Mouse (Mus musculus): ENCODE data around the gene Phpt1. TPM values are rescaled to one million over a fixed set of nuclear protein-coding genes. Genes with fewer than 3 reads are reported as not detected.

Gene Phpt1
- polyA plus RNA-seq, 1 experiment from 2014 or later = 145 TPM

GRCm38 (mm10) chr2:25587290-25587689 lies 12.3 kb upstream of the Phpt1 start:
- H3K4me2 ChIP-seq (ENCODE audit: low read depth, low read length) = no peak overlapping the region
- no peak overlapping the region for H3K4me3 ChIP-seq (ENCODE audit: low read depth, low read length)
- no peak overlapping the region for H3K9ac ChIP-seq (replicated peaks; ENCODE audit: low read length)
- H3K4me1 ChIP-seq (ENCODE audit: control insufficient read depth, insufficient read depth, low read length) = no peaks in the 10 kb centered on the region
- DNase-seq (ENCODE audit: low spot score) = no peak
- peaks cover 9% of the 10 kb centered on the region for H3K36me3 ChIP-seq (replicated peaks; ENCODE audit: control insufficient read depth, insufficient read depth, low read depth, low read length)
- ATAC-seq (replicated peaks; ENCODE audit: insufficient number of reproducible peaks, low FRiP score, low TSS enrichment, low read depth) = no peak
- 89% methylated on average over 8 of the region's 8 CpGs for WGBS
- H3K27me3 ChIP-seq (ENCODE audit: control insufficient read depth, insufficient read depth, low read length) = no peaks in the 10 kb centered on the region
- no peaks in the 10 kb centered on the region for H3K9me3 ChIP-seq (replicated peaks; ENCODE audit: control insufficient read depth, low read length)
- H3K27ac ChIP-seq (replicated peaks; ENCODE audit: low read depth, low read length) = no peak overlapping the region

GRCm38 (mm10) chr2:25585601-25586000 lies 10.6 kb upstream of the Phpt1 start:
- H3K36me3 ChIP-seq (replicated peaks; ENCODE audit: control insufficient read depth, insufficient read depth, low read depth, low read length) = peaks cover 7% of the 10 kb centered on the region
- H3K4me3 ChIP-seq (ENCODE audit: low read depth, low read length) = no peak overlapping the region
- peaks cover 7% of the 10 kb centered on the region for H3K27me3 ChIP-seq (ENCODE audit: control insufficient read depth, insufficient read depth, low read length)
- no peaks in the 10 kb centered on the region for H3K4me1 ChIP-seq (ENCODE audit: control insufficient read depth, insufficient read depth, low read length)
- no peak overlapping the region for H3K27ac ChIP-seq (replicated peaks; ENCODE audit: low read depth, low read length)
- H3K9ac ChIP-seq (replicated peaks; ENCODE audit: low read length) = no peak overlapping the region
- ATAC-seq (replicated peaks; ENCODE audit: insufficient number of reproducible peaks, low FRiP score, low TSS enrichment, low read depth) (no peak), DNase-seq (ENCODE audit: low spot score) (no peak)
- H3K4me2 ChIP-seq (ENCODE audit: low read depth, low read length) = no peak overlapping the region
- 90% methylated on average over 3 of the region's 3 CpGs for WGBS
- no peaks in the 10 kb centered on the region for H3K9me3 ChIP-seq (replicated peaks; ENCODE audit: control insufficient read depth, low read length)

- 88% methylated on average over 4 of the region's 4 CpGs for WGBS
- Histone ChIP-seq H3K4me3 (ENCODE audit: low read depth, low read length) (no peak overlapping the region), H3K27me3 (ENCODE audit: control insufficient read depth, insufficient read depth, low read length) (peaks cover 14% of the 10 kb centered on the region), H3K4me2 (ENCODE audit: low read depth, low read length) (no peak overlapping the region), H3K4me1 (ENCODE audit: control insufficient read depth, insufficient read depth, low read length) (0 out of 2 replicates have a peak, but pooled peaks cover 2% of the 10 kb centered on the region), H3K9me3 (replicated peaks; ENCODE audit: control insufficient read depth, low read length) (no peaks in the 10 kb centered on the region), H3K9ac (replicated peaks; ENCODE audit: low read length) (no peak overlapping the region), H3K36me3 (replicated peaks; ENCODE audit: control insufficient read depth, insufficient read depth, low read depth, low read length) (peaks cover 5% of the 10 kb centered on the region), H3K27ac (replicated peaks; ENCODE audit: low read depth, low read length) (no peak overlapping the region)
- no peak for DNase-seq (ENCODE audit: low spot score)
- ATAC-seq (replicated peaks; ENCODE audit: insufficient number of reproducible peaks, low FRiP score, low TSS enrichment, low read depth) = no peak
Measured at GRCm38 (mm10) chr2:25584856-25585255, 9.8 kb upstream of the Phpt1 start.

- Histone ChIP-seq H3K27ac (replicated peaks; ENCODE audit: low read depth, low read length) (no peak overlapping the region), H3K4me2 (ENCODE audit: low read depth, low read length) (no peak overlapping the region), H3K4me1 (ENCODE audit: control insufficient read depth, insufficient read depth, low read length) (0 out of 2 replicates have a peak, but pooled peaks cover 2% of the 10 kb centered on the region), H3K36me3 (replicated peaks; ENCODE audit: control insufficient read depth, insufficient read depth, low read depth, low read length) (peaks cover 5% of the 10 kb centered on the region), H3K9ac (replicated peaks; ENCODE audit: low read length) (no peak overlapping the region), H3K27me3 (ENCODE audit: control insufficient read depth, insufficient read depth, low read length) (peaks cover 21% of the 10 kb centered on the region), H3K9me3 (replicated peaks; ENCODE audit: control insufficient read depth, low read length) (no peaks in the 10 kb centered on the region), H3K4me3 (ENCODE audit: low read depth, low read length) (no peak overlapping the region)
- ATAC-seq (replicated peaks; ENCODE audit: insufficient number of reproducible peaks, low FRiP score, low TSS enrichment, low read depth) (no peak), DNase-seq (ENCODE audit: low spot score) (no peak)
- 93% methylated on average over 3 of the region's 3 CpGs for WGBS
Measured at GRCm38 (mm10) chr2:25584152-25584551, 9.1 kb upstream of the Phpt1 start.

GRCm38 (mm10) chr2:25583571-25583970 lies 8.5 kb upstream of the Phpt1 start:
- 65% methylated on average over 4 of the region's 4 CpGs for WGBS
- DNase-seq (ENCODE audit: low spot score) (no peak), ATAC-seq (replicated peaks; ENCODE audit: insufficient number of reproducible peaks, low FRiP score, low TSS enrichment, low read depth) (no peak)

GRCm38 (mm10) chr2:25583120-25583481 lies 8.1 kb upstream of the Phpt1 start:
- DNase-seq (ENCODE audit: low spot score) (no peak), ATAC-seq (replicated peaks; ENCODE audit: insufficient number of reproducible peaks, low FRiP score, low TSS enrichment, low read depth) (no peak)
- no peak overlapping the region for H3K9ac ChIP-seq (replicated peaks; ENCODE audit: low read length)
- H3K9me3 ChIP-seq (replicated peaks; ENCODE audit: control insufficient read depth, low read length) = no peaks in the 10 kb centered on the region
- 0 out of 2 replicates have a peak, but pooled peaks cover 2% of the 10 kb centered on the region for H3K4me1 ChIP-seq (ENCODE audit: control insufficient read depth, insufficient read depth, low read length)
- WGBS = 81% methylated on average over 6 of the region's 6 CpGs
- H3K27me3 ChIP-seq (ENCODE audit: control insufficient read depth, insufficient read depth, low read length) = peaks cover 32% of the 10 kb centered on the region
- H3K4me3 ChIP-seq (ENCODE audit: low read depth, low read length) = no peak overlapping the region
- no peak overlapping the region for H3K27ac ChIP-seq (replicated peaks; ENCODE audit: low read depth, low read length)
- H3K4me2 ChIP-seq (ENCODE audit: low read depth, low read length) = no peak overlapping the region
- H3K36me3 ChIP-seq (replicated peaks; ENCODE audit: control insufficient read depth, insufficient read depth, low read depth, low read length) = peaks cover 5% of the 10 kb centered on the region

More at GRCm38 (mm10) chr2:25583571-25583970, 8.5 kb upstream of the Phpt1 start:
- Histone ChIP-seq H3K27ac (replicated peaks; ENCODE audit: low read depth, low read length) (no peak overlapping the region), H3K9me3 (replicated peaks; ENCODE audit: control insufficient read depth, low read length) (no peaks in the 10 kb centered on the region), H3K9ac (replicated peaks; ENCODE audit: low read length) (no peak overlapping the region), H3K4me3 (ENCODE audit: low read depth, low read length) (no peak overlapping the region), H3K36me3 (replicated peaks; ENCODE audit: control insufficient read depth, insufficient read depth, low read depth, low read length) (peaks cover 5% of the 10 kb centered on the region), H3K27me3 (ENCODE audit: control insufficient read depth, insufficient read depth, low read length) (peaks cover 27% of the 10 kb centered on the region), H3K4me1 (ENCODE audit: control insufficient read depth, insufficient read depth, low read length) (0 out of 2 replicates have a peak, but pooled peaks cover 2% of the 10 kb centered on the region), H3K4me2 (ENCODE audit: low read depth, low read length) (no peak overlapping the region)

GRCm38 (mm10) chr2:25582466-25583119 lies 7.6 kb upstream of the Phpt1 start:
- Histone ChIP-seq H3K4me3 (ENCODE audit: low read depth, low read length) (no peak overlapping the region), H3K27me3 (ENCODE audit: control insufficient read depth, insufficient read depth, low read length) (peaks cover 37% of the 10 kb centered on the region), H3K9me3 (replicated peaks; ENCODE audit: control insufficient read depth, low read length) (no peaks in the 10 kb centered on the region), H3K27ac (replicated peaks; ENCODE audit: low read depth, low read length) (no peak overlapping the region), H3K4me1 (ENCODE audit: control insufficient read depth, insufficient read depth, low read length) (peaks cover 5% of the 10 kb centered on the region; the same call in 1 of the 2 replicates), H3K36me3 (replicated peaks; ENCODE audit: control insufficient read depth, insufficient read depth, low read depth, low read length) (peaks cover 5% of the 10 kb centered on the region), H3K4me2 (ENCODE audit: low read depth, low read length) (no peak overlapping the region), H3K9ac (replicated peaks; ENCODE audit: low read length) (no peak overlapping the region)
- DNase-seq (ENCODE audit: low spot score) (no peak), ATAC-seq (replicated peaks; ENCODE audit: insufficient number of reproducible peaks, low FRiP score, low TSS enrichment, low read depth) (no peak)
- WGBS = 57% methylated on average over 12 of the region's 12 CpGs

- Histone ChIP-seq H3K4me2 (ENCODE audit: low read depth, low read length) (no peak overlapping the region), H3K27ac (replicated peaks; ENCODE audit: low read depth, low read length) (no peak overlapping the region), H3K36me3 (replicated peaks; ENCODE audit: control insufficient read depth, insufficient read depth, low read depth, low read length) (peaks cover 5% of the 10 kb centered on the region), H3K4me1 (ENCODE audit: control insufficient read depth, insufficient read depth, low read length) (peaks cover 5% of the 10 kb centered on the region; the same call in 1 of the 2 replicates), H3K9ac (replicated peaks; ENCODE audit: low read length) (no peak overlapping the region), H3K9me3 (replicated peaks; ENCODE audit: control insufficient read depth, low read length) (no peaks in the 10 kb centered on the region), H3K4me3 (ENCODE audit: low read depth, low read length) (no peak overlapping the region), H3K27me3 (ENCODE audit: control insufficient read depth, insufficient read depth, low read length) (peaks cover 44% of the 10 kb centered on the region)
- ATAC-seq (replicated peaks; ENCODE audit: insufficient number of reproducible peaks, low FRiP score, low TSS enrichment, low read depth) (no peak), DNase-seq (ENCODE audit: low spot score) (no peak)
- WGBS = 36% methylated on average over 6 of the region's 6 CpGs
Measured at GRCm38 (mm10) chr2:25581901-25582301, 6.9 kb upstream of the Phpt1 start.

All from embryonic facial prominence, embryonic 11.5 days (tissue).